Mouse (Mus musculus) erythroblast, adult 5-6 weeks (primary cell): Measurements from ENCODE around the gene Ifrd2. TPM values are rescaled to one million over a fixed set of nuclear protein-coding genes. Genes with fewer than 3 reads are reported as not detected.

ENCODE experiments used
- ATAC-seq: replicated peaks from 2 replicates; pipeline ENCODE4 v1.8.0; 2016; ENCODE audit warnings: moderate number of reproducible peaks, mild to moderate bottlenecking, moderate TSS enrichment, inconsistent platforms; ENCODE audit not compliant: poor library complexity, low FRiP score, severe bottlenecking
- total RNA-seq, 2 experiments: library from RNA; stranded (forward) in 1 of 2; stranded (reverse) in 1 of 2; fragments of 150-400 nt in 1 of 2; fragments of 200-764, 138-1000 nt in 1 of 2; gene quantifications; 2 replicates each; pipeline versions ENCODE4 v1.2.3 to v1.2.4; 2015 to 2017; ENCODE audit warnings: low replicate concordance in 2 of 2

Gene Ifrd2
- total RNA-seq, 2 experiments from 2014 or later = 217 to 270 TPM

GRCm38 (mm10) chr9:107631311-107631826 is 43.9 kb downstream of the Ifrd2 start:
- ATAC-seq = no peak

- ATAC-seq = no peak
These were observed 44.4 kb downstream of the Ifrd2 start for GRCm38 (mm10) chr9:107631861-107632260.

GRCm38 (mm10) chr9:107632478-107632877 is 45.0 kb downstream of the Ifrd2 start:
- peak; percentile 66 for ATAC-seq

- peak; percentile 57 for ATAC-seq
These were observed 45.7 kb downstream of the Ifrd2 start for GRCm38 (mm10) chr9:107633091-107633660.

GRCm38 (mm10) chr9:107633661-107634405 is 46.4 kb downstream of the Ifrd2 start:
- ATAC-seq = peak; percentile 24; the same call in 1 of the 2 replicates

GRCm38 (mm10) chr9:107634406-107635278 is 47.2 kb downstream of the Ifrd2 start:
- ATAC-seq = no peak

- ATAC-seq = peak; percentile 80
These were observed 48.0 kb downstream of the Ifrd2 start, which contains the start of gene Gnai2 for GRCm38 (mm10) chr9:107635279-107636028. Gnai2 (minus strand) TSS chr9:107635367.

GRCm38 (mm10) chr9:107637070-107637469 is 49.6 kb downstream of the Ifrd2 start:
- ATAC-seq = no peak

- no peak for ATAC-seq
These were observed 52.9 kb downstream of the Ifrd2 start for GRCm38 (mm10) chr9:107640257-107640772.

GRCm38 (mm10) chr9:107641666-107642065 is 54.2 kb downstream of the Ifrd2 start:
- no peak for ATAC-seq

Other genes with a start within 250 kb of the Ifrd2 start
- gene Hemk1, start 249.3 kb upstream of the Ifrd2 start, total RNA-seq (2015; ENCODE audit: low replicate concordance) = 2.7 TPM in 1 of 2 replicates, not detected in the other
- 0.94 and 5.2 TPM in 2 replicates for gene Hemk1, start 249.3 kb upstream of the Ifrd2 start, total RNA-seq (2017; ENCODE audit: low replicate concordance)
- not detected in 2 replicates for gene 6430571L13Rik, start 247.0 kb upstream of the Ifrd2 start, total RNA-seq (2015; ENCODE audit: low replicate concordance)
- not detected in 2 replicates for gene 6430571L13Rik, start 247.0 kb upstream of the Ifrd2 start, total RNA-seq (2017; ENCODE audit: low replicate concordance)
- gene Cacna2d2, start 188.0 kb upstream of the Ifrd2 start, total RNA-seq (2015; ENCODE audit: low replicate concordance) = 0.63 TPM in 1 of 2 replicates, not detected in the other
- not detected in 2 replicates for gene Cacna2d2, start 188.0 kb upstream of the Ifrd2 start, total RNA-seq (2017; ENCODE audit: low replicate concordance)
- 1.9 and 2.5 TPM in 2 replicates for gene Tmem115, start 53.7 kb upstream of the Ifrd2 start, total RNA-seq (2015; ENCODE audit: low replicate concordance)
- 5.9 and 6.0 TPM in 2 replicates for gene Tmem115, start 53.7 kb upstream of the Ifrd2 start, total RNA-seq (2017; ENCODE audit: low replicate concordance)
- gene Cyb561d2, start 45.4 kb upstream of the Ifrd2 start, total RNA-seq (2015; ENCODE audit: low replicate concordance) = 7.5 and 11.1 TPM in 2 replicates
- gene Cyb561d2, start 45.4 kb upstream of the Ifrd2 start, total RNA-seq (2017; ENCODE audit: low replicate concordance) = 4.7 and 6.7 TPM in 2 replicates
- gene Nprl2, start 45.4 kb upstream of the Ifrd2 start, total RNA-seq (2015; ENCODE audit: low replicate concordance) = 0.77 and 4.4 TPM in 2 replicates
- gene Nprl2, start 45.4 kb upstream of the Ifrd2 start, total RNA-seq (2017; ENCODE audit: low replicate concordance) = 1.3 and 10.1 TPM in 2 replicates
- gene Zmynd10, start 40.3 kb upstream of the Ifrd2 start, total RNA-seq (2015; ENCODE audit: low replicate concordance) = not detected in 2 replicates
- gene Zmynd10, start 40.3 kb upstream of the Ifrd2 start, total RNA-seq (2017; ENCODE audit: low replicate concordance) = not detected in 2 replicates
- 6.1 and 7.3 TPM in 2 replicates for gene Rassf1, start 36.1 kb upstream of the Ifrd2 start, total RNA-seq (2015; ENCODE audit: low replicate concordance)
- gene Rassf1, start 36.1 kb upstream of the Ifrd2 start, total RNA-seq (2017; ENCODE audit: low replicate concordance) = 14.8 TPM in 2 replicates
- gene Tusc2, start 24.4 kb upstream of the Ifrd2 start, total RNA-seq (2015; ENCODE audit: low replicate concordance) = 6.7 and 8.3 TPM in 2 replicates
- 4.7 and 5.3 TPM in 2 replicates for gene Tusc2, start 24.4 kb upstream of the Ifrd2 start, total RNA-seq (2017; ENCODE audit: low replicate concordance)
- 1.9 and 2.7 TPM in 2 replicates for gene Hyal2, start 19.7 kb upstream of the Ifrd2 start, total RNA-seq (2015; ENCODE audit: low replicate concordance)
- gene Hyal2, start 19.7 kb upstream of the Ifrd2 start, total RNA-seq (2017; ENCODE audit: low replicate concordance) = 3.9 and 4.9 TPM in 2 replicates
- 2.7 and 9.8 TPM in 2 replicates for gene Hyal1, start 10.7 kb upstream of the Ifrd2 start, total RNA-seq (2015; ENCODE audit: low replicate concordance)
- 4.2 and 7.4 TPM in 2 replicates for gene Hyal1, start 10.7 kb upstream of the Ifrd2 start, total RNA-seq (2017; ENCODE audit: low replicate concordance)
- 13.4 and 20.2 TPM in 2 replicates for gene Naa80, start 8.8 kb upstream of the Ifrd2 start, total RNA-seq (2015; ENCODE audit: low replicate concordance)
- gene Naa80, start 8.8 kb upstream of the Ifrd2 start, total RNA-seq (2017; ENCODE audit: low replicate concordance) = 9.5 and 17.9 TPM in 2 replicates
- gene Hyal3, start 6.8 kb upstream of the Ifrd2 start, total RNA-seq (2015; ENCODE audit: low replicate concordance) = 2.3 and 2.9 TPM in 2 replicates
- 1.1 and 1.4 TPM in 2 replicates for gene Hyal3, start 6.8 kb upstream of the Ifrd2 start, total RNA-seq (2017; ENCODE audit: low replicate concordance)
- not detected in 2 replicates for gene Sema3b, start 21.6 kb downstream of the Ifrd2 start, total RNA-seq (2015; ENCODE audit: low replicate concordance)
- gene Sema3b, start 21.6 kb downstream of the Ifrd2 start, total RNA-seq (2017; ENCODE audit: low replicate concordance) = not detected in 2 replicates
- gene Gnai2, start 47.7 kb downstream of the Ifrd2 start, total RNA-seq (2015; ENCODE audit: low replicate concordance) = 183 and 189 TPM in 2 replicates
- 162 and 183 TPM in 2 replicates for gene Gnai2, start 47.7 kb downstream of the Ifrd2 start, total RNA-seq (2017; ENCODE audit: low replicate concordance)
- gene Slc38a3, start 81.9 kb downstream of the Ifrd2 start, total RNA-seq (2015; ENCODE audit: low replicate concordance) = not detected in 2 replicates
- not detected in 2 replicates for gene Slc38a3, start 81.9 kb downstream of the Ifrd2 start, total RNA-seq (2017; ENCODE audit: low replicate concordance)
- not detected in 2 replicates for gene Gnat1, start 92.1 kb downstream of the Ifrd2 start, total RNA-seq (2015; ENCODE audit: low replicate concordance)
- gene Gnat1, start 92.1 kb downstream of the Ifrd2 start, total RNA-seq (2017; ENCODE audit: low replicate concordance) = not detected in 2 replicates
- not detected in 2 replicates for gene Sema3f, start 122.8 kb downstream of the Ifrd2 start, total RNA-seq (2015; ENCODE audit: low replicate concordance)
- not detected in 2 replicates for gene Sema3f, start 122.8 kb downstream of the Ifrd2 start, total RNA-seq (2017; ENCODE audit: low replicate concordance)
- 204 and 296 TPM in 2 replicates for gene Rbm5, start 183.4 kb downstream of the Ifrd2 start, total RNA-seq (2015; ENCODE audit: low replicate concordance)
- 507 and 635 TPM in 2 replicates for gene Rbm5, start 183.4 kb downstream of the Ifrd2 start, total RNA-seq (2017; ENCODE audit: low replicate concordance)